Mouse (Mus musculus): ENCODE data around the gene Sipa1l2. TPM values are rescaled to one million over a fixed set of nuclear protein-coding genes. Genes with fewer than 3 reads are reported as not detected.
A peak's percentile ranks its signal among the peaks of the same experiment; 100 is the strongest.

Sipa1l2 gene
- total RNA-seq, 2 experiments from 2014 or later, result 29.1 to 36.5 TPM

DNA sequence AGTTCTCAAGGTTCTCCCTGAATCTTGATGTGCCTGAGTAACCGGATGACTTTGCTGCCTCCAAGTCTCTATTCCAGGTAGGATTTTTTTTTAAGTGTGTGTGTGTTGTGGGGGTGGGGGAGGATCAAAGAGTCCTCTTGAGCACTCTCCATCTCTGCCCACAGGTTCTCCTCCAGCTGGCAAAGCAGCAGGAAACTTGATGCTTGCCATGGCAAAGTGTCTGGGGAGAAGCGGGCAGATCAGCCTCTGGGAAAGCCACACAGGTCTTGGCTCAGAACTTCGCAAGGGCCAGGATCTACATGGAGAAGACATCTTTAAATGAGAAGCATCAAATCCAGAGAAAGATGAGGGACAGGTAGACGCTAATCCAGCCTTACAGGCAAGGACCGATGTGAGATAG is 10.8 kb upstream of the Sipa1l2 start:
- DNase-seq, result no peak

- no peak for DNase-seq
These were observed 6.5 kb upstream of the Sipa1l2 start for GRCm38 (mm10) chr8:125576127-125576526.

GRCm38 (mm10) chr8:125574280-125574679 is 4.7 kb upstream of the Sipa1l2 start:
- peak; percentile 28 for DNase-seq

DNA sequence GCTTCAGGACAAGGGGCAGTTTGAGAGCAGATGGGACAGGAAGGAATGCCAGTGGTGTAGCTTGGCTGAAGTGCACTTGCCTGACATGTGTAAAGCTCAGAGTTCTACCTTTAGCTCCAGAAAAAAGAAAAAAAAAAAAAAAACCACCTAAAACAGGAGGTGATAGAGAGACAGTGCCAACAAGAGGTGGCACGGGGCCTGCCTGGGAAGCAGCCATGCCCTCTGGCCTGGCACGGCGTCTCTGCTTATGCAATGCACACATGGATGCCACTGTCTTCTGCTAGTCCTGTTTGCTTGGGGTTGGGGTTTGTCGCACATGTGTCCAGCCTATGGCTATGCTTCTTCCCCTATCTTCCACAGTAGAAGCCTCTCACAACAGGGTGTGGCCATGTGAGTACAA is 2.6 kb upstream of the Sipa1l2 start:
- DNase-seq, result peak; percentile 69

GRCm38 (mm10) chr8:125570835-125571465 is 1.3 kb upstream of the Sipa1l2 start:
- DNase-seq, result no peak

- DNase-seq, result no peak
These were observed 781 bp upstream of the Sipa1l2 start for GRCm38 (mm10) chr8:125570389-125570788.

- DNase-seq, result peak; percentile 56
These were observed 616 bp downstream of the Sipa1l2 start for GRCm38 (mm10) chr8:125568851-125569532.

DNA sequence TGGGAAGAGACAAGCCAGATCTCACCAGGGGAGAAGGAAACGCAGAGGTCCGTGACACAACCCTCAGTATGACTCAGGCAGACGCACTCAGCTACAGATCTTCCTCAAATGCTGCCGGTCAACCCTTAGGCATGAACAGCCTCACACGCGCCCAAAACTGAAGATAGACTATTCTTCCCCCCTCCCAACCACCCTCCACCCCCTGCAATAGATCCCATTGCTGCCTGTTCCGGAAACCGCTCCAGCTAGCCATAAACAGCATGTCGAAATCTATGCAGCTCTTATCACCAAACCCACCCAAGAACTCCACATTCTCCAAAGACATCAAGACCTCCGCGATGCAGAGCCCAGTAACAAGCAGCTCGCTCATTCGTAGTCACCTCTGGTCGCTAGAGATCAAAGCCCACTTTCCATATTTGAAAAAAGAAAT is 1.2 kb downstream of the Sipa1l2 start:
- peak; percentile 58 for DNase-seq

GRCm38 (mm10) chr8:125567569-125567968 is 2.0 kb downstream of the Sipa1l2 start:
- no peak for DNase-seq

- no peak for DNase-seq
These were observed 6.7 kb downstream of the Sipa1l2 start for GRCm38 (mm10) chr8:125562878-125563277.

DNA sequence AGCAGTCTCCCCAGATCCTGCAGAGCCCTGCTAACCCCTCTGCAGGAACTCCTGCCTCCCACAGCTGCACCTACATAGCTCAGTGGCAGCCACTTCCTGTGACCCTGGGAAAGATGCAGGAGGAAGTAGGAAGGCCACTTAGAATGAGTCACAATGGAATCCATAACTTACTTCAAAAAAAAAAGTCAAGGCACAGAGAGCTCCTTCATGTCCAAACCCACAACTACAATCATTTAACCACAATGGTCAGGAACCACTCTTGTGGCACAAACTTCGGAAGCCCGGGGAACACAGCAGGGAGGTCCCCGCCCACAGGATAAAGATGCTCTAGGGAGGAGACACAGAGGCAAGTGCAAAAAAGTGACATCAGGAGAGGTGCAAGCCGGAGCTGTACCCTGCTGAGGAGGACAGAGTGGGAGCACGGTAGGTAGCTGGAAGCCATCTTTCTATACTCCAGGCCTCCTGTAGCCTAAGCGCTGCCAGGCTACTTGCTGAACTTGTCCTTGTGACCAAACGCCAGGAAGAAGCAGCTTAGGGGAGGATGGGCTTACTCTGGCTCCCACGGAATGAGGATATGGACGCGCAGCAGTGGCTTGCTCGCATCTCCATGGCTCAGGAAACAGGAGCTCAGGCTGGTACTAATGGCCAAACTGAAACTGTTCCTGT is 8.7 kb downstream of the Sipa1l2 start:
- peak; percentile 57 for DNase-seq

- DNase-seq, result no peak
These were observed 10.4 kb downstream of the Sipa1l2 start for GRCm38 (mm10) chr8:125559066-125559653.

GRCm38 (mm10) chr8:125558109-125559065 is 11.2 kb downstream of the Sipa1l2 start:
- DNase-seq, result peak; percentile 90

GRCm38 (mm10) chr8:125557391-125558108 is 12.1 kb downstream of the Sipa1l2 start:
- peak; percentile 63 for DNase-seq

DNA sequence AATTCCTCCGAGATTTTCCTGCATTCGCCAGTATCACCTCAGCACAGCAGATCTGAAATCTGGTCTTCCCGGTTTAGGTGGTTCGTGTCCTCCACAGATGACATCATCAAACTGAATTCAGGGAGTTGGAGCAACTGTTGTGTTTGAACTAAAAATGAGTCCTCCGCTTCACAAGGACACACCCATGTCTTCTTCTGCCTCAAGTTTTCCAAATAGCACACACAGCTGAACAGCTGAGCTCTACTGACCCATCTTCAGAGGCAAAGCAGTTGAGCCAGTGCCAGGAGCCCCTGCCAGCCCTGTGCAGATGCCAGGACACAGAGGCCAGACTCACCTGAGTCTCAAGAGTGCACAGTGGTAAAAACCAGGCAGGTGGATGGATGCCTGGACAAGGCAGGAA is 12.9 kb downstream of the Sipa1l2 start:
- DNase-seq, result no peak

DNA sequence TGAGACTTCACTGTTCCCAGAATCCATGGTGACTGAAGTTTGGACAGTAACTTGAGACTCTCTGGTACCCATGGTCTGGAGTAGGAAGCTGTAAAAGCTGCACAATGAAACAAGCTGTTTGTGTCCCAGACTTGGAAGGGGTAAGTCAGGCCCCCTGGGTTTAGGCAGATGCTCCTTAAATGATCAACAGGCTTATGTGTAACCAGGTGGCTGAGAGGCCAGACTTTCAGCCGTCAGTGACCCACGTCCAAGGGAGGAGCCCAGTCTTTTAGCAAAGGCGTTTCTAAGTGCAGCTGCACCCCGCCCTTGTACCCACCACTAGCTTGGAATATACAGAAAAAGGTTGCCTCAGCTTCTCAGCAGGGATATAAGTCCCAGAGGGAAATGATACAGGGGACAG is 19.0 kb downstream of the Sipa1l2 start:
- no peak for DNase-seq

- DNase-seq, result no peak
These were observed 22.3 kb downstream of the Sipa1l2 start for GRCm38 (mm10) chr8:125547296-125547695.

DNA sequence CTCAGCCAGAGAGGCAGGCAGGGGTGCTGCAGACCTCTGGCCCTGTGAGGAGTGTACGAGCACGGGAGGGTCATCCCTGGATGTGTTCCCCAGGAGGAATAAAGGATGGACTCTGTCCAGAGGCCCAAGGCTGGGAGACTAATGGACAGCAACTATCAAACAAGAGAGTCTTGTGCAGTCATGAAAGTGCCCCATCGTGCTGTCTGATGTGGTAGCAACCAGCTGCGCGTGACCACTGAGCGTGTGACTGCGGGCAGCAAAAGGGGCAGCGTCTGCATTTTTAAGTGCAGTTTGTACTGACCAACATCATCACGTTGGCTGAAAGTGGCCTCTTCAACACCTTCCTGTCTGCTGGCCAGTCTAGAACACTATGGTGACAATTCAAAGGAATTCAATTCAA is 23.7 kb downstream of the Sipa1l2 start:
- no peak for DNase-seq

- no peak for DNase-seq
These were observed 26.6 kb downstream of the Sipa1l2 start for GRCm38 (mm10) chr8:125542893-125543613.

All from adrenal gland, postnatal 10 days (tissue).